Mouse (Mus musculus): ENCODE results near the gene Arhgap17.

DNA sequence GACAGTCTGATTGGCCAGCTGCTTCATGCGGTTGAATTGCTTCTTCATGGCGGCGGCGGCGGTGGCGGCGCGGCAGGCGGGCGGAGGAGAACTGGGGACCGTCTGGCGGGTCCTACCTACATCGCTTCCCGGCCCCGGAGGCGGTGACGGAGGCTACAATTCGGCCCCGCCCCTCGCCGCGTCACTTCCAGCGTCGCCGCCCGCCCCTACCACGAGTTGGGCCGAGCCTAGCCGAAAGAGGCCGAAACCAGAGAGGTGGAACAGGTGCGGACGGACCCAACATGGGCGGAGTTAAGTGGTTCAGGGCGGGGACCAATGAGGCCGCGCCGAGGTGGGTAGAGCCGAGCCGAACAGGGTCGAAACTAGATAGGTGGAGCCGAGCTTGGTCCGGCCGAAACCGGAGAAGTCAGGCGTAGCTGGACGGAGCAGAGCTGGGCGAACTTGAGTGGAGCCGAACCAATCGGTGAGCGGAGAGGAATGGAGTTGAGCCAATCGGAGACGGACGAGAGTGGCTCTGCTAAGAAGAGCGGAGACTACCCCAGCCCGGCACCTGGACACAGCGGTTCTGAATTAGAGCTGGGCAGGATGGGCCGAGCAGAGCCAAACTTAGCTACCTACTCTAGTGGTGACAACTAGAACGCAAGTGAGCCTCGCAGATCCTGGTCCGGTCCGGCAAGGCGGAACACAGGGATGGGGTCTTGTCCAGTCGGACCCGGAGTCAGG, at the start of gene Arhgap17, which contains the start of gene Lcmt1:
- TF ChIP-seq POLR2A (IDR thresholded peaks at IDR 0.05; ENCODE audit: borderline replicate concordance, low read depth, low read length) (no peak), CTCF (IDR thresholded peaks at IDR 0.05; ENCODE audit: low read depth, low read length) (no peak)

All from bone marrow macrophage, adult 2 months (primary cell).